Mouse (Mus musculus) heart, adult 8-10 months (tissue): ENCODE data around the gene Rgmb. TPM values are rescaled to one million over a fixed set of nuclear protein-coding genes. Genes with fewer than 3 reads are reported as not detected.

ENCODE experiments used
- DNase-seq: peaks from one replicate; pipeline ENCODE4 v3.0.0; 2022; ENCODE audit warnings: low spot score
- total RNA-seq, 4 experiments: library from RNA; stranded (reverse); gene quantifications; 2 replicates each; pipeline ENCODE4 v1.2.4; 2022

Rgmb gene
- total RNA-seq, 4 experiments from 2014 or later = 19.4 to 23.3 (median 22.8) TPM

- DNase-seq = no peak
Observed at GRCm38 (mm10) chr17:15822376-15822775, 8.5 kb downstream of the Rgmb start.

DNA sequence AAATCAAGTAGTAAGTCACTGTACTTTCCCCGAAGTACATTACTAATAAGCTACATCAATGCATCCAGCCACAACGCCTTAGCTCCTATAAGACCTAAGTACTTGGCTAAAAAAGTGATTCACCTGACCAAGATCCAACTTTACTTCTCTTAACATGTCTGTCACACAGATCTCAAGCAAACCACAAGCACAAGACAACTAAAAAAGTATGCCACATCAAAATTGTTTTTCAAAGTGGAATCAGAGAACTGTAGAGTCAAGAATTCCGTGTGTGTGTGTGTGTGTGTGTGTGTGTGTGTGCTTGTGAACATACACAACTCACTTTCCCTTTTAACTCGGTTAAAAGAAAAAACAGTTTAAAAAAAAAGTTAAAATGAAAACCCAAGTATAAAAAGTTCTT, 9.1 kb downstream of the Rgmb start:
- no peak for DNase-seq

DNA sequence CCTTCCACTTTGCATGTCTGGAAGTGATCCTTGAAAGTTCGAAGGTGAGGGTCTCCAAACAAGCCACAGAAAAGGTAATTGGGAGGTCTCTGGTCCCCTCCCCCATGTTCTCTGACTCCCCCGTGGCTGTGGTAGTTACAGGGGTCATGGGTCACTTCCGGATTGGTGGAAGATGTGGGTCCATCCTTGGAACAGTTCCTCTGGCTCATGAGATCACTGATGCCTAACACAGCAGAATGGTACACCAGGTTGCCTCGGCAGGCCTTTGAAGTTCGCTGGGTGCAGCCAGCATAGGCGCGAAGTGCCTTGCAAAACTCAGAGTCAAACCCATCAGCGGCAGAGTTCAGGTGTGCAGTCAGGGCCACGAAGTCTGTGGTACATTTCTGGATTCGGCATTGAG, 10.1 kb downstream of the Rgmb start:
- no peak for DNase-seq

DNA sequence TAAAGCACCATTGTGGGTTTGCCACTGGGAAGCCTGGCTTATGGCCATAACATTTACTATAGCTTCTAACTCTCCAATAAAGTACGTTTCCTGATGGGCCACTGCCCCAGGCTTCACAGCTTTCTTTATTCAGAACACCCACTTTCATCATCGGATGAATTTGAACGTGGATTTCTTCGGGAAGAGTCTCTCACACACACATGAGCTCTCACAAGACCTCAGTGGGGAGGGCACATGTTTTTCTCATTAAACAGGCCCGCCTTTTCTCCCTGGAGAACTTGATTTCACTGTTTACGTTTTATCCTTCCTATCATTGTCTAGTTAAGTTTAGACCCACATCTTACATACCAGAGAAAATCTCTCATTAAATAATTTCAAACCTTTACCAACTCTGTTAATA, 10.7 kb downstream of the Rgmb start:
- peak; percentile 67 for DNase-seq

DNA sequence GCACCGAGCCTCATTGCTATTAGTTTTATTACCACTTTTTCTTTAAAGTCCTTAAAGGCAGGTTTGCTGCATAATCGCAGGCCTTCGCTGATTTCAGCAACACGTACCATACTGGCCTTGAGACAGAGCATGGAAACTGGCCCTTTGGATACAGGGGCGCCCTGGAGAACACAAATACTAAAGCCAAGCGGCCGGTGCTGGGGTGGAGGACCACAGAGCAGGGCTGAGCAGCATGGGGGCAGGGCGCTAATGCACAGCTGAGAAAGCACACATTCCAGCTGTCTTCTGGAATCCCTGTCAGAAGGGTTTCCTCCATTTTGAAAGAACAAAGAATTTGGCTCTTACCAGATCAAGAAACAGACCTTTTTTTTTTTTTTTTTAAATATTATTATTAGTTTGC, 12.5 kb downstream of the Rgmb start:
- no peak for DNase-seq

- no peak for DNase-seq
Observed at GRCm38 (mm10) chr17:15817634-15818033, 13.2 kb downstream of the Rgmb start.

DNA sequence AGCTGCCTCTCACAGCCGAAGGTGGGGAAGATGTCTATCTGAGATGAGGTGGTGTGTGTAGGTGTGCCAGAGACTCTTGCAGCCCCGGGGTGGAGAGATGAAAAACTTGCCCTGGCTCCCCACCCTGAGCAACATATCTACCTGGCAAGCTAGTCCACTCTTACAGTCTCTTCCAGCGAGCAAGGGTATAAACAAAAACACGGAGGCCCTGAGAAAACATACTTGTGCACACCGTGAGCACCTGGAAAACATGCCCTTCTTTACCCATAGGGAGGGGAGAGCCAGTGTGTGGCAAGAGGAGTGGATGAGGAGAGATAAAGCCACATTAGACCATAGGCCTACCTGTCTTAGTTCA, 13.8 kb downstream of the Rgmb start:
- no peak for DNase-seq

GRCm38 (mm10) chr17:15816379-15817095, 14.3 kb downstream of the Rgmb start:
- no peak for DNase-seq

DNA sequence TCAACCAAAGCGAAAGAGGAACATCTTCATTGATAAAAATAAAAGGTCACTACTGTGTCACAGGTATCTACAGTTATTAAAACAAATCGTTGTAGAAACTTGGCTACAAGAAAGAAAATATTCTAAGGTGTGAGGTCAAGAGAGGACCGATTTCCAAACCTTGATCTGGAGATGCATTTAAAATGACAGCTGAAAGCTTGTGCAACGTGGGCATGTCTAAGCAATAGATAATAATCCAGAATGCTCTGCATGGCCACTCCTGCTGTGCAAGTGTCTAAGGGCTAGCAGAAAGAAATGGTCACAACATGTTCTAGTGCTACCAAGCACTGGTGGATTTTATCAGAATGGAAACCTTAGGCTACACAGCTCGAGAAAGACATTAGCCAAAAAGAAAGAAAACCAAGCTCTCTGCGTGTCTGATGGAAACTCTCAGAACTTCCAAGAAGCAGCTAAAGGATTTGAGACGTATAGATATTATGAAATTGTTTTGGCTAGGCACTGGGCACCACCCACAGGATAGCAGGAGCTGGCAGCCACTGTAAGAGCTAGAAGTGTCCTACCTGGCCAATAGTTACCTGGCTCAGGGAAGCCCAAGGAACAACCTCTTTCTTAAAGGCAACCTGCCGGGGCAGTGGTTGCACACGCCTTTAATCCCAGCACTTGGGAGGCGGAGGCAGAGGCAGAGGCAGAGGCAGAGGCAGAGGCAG, 15.4 kb downstream of the Rgmb start:
- no peak for DNase-seq

DNA sequence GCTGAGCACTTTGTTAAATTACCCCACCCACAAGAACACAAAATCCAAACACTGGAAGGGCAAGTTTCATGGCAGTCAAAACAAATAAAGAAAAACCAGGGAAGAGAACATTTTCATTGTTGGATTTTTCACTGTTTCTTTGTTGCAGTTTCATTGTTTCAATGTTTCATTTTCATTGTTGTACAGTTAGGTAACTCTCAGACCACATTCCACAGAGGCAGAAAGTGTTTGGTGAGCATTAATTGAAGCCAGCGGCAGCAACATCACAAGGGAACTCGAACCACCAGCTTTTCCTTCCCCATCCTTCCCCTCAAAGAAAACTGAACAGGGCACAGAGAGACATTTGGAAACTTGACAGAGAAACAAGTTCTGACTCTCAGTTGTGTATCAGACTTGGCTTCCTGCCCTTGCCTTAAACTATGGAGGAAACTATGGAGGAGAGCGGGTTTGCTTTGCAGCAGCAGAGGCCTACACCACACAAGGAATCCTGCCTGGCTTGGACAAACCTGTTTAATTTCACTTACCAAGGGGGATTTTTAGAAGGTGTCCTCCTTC, 17.1 kb downstream of the Rgmb start:
- no peak for DNase-seq

- no peak for DNase-seq
Observed at GRCm38 (mm10) chr17:15812136-15812778, 18.6 kb downstream of the Rgmb start.

- no peak for DNase-seq
Observed at GRCm38 (mm10) chr17:15809949-15810348, 20.9 kb downstream of the Rgmb start.

DNA sequence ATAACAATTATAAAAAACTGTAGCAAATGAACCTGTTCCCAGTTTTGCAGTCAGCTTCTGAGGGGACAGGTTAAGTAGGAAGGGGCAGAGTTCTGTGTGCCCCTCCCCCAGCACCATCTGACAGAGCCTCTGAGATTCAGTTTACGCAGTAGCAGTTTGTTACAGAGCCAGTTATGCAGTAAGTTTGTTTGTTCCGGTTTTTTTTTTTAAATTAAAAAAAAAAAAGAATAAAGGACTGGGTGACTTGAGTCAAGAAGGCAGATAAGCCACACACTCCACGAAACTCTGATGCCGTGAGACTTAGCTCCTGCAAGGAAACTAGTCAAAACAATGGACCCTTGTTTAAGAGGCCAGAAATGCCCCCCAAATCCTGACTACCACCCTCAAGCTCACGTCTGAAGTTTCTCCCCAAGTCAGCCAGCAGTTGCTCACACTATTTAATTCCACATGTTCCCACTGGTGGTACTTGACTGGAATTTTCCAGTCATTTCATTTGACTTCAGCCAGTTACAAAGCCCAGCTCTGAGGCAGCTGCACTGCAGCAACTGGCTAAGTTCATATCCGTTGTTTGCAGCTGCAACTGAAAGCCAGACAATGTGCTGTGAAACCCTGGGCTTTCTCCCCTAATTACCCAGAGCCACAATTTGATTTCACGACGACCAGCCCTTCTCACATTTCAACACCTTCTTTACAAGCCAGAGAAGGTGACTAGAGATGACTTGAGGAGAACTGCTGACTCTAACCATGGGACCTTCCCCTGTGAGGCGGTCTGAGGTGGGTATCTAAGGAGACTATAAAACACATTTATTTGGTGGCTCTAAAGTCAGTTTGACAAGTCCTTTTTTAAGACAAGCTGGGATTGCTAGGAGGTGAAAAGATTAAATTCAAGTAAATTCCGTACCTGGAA, 22.1 kb downstream of the Rgmb start:
- DNase-seq = no peak

- no peak for DNase-seq
Observed at GRCm38 (mm10) chr17:15808015-15808414, 22.8 kb downstream of the Rgmb start.

DNA sequence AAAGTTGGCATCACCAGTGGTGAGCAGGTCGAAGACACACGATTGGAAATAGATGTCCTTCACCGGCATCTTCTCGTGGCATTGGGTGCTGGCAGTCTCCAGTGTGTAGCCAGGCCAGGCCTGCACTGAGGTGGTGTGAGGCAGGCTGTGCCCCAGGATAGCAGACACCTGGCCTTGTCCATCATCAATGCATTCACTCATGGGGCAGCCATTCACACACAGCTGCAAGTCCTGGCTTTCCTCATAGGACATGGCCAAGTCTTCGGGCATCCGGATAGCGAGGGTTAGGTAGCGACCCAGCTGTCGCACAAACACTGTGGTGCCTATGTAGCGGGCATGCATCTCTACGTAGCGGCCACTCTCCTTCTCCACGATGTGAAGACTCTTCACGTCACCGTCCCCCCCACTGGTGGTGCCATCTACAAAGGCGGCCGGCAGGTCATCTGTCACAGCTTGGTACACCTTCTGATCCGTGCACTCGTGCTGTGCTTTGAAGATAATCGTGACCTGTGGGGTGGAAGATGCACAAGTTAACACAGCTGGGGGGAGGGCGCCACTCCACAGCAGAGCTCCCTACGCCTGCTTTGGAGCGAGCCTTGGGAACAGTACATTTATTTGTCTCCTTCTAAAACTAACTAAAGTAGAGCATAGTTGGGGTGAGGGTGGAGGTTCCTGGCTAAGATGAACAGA, 23.4 kb downstream of the Rgmb start:
- no peak for DNase-seq

- DNase-seq = no peak
Observed at GRCm38 (mm10) chr17:15804008-15804812, 26.6 kb downstream of the Rgmb start.

GRCm38 (mm10) chr17:15799195-15799793, 31.5 kb downstream of the Rgmb start:
- no peak for DNase-seq

GRCm38 (mm10) chr17:15790716-15791115, 40.1 kb downstream of the Rgmb start:
- no peak for DNase-seq

- peak; percentile 42 for DNase-seq
Observed at GRCm38 (mm10) chr17:15787036-15787435, 43.8 kb downstream of the Rgmb start.

- DNase-seq = no peak
Observed at GRCm38 (mm10) chr17:15777979-15778378, 52.9 kb downstream of the Rgmb start.
